Mouse (Mus musculus): ENCODE results near the gene Olfr237-ps1. TPM values are rescaled to one million over a fixed set of nuclear protein-coding genes. Genes with fewer than 3 reads are reported as not detected.
"Not testable (repeated sequence)": the region's sequence is repeated elsewhere in the genome, so short reads cannot be mapped to it uniquely, and the experiment has no call there.

The Olfr237-ps1 gene
- polyA plus RNA-seq (2015; fragmentation: Nextera tagmentation; extraction: Ambion mirVana), result not detected in 2 replicates

- H3K36me3 ChIP-seq (replicated peaks; ENCODE audit: insufficient read depth, low read length); H3K4me3 ChIP-seq (ENCODE audit: low read depth, low read length); H3K4me1 ChIP-seq (ENCODE audit: insufficient read depth); ATAC-seq; H3K9ac ChIP-seq (replicated peaks); DNase-seq; H3K27me3 ChIP-seq (ENCODE audit: insufficient read depth, low read length); H3K4me2 ChIP-seq (ENCODE audit: low read depth, low read length); H3K27ac ChIP-seq (ENCODE audit: low read depth); H3K9me3 ChIP-seq (ENCODE audit: low read length): not testable (repeated sequence)
- WGBS (ENCODE audit: insufficient replicate concordance), result 59% methylated on average over 2 of the region's 2 CpGs
Measured at GRCm38 (mm10) chr6:43146267-43146666, at the start of gene Olfr237-ps1. Gene Olfr237-ps1, plus strand, starts transcription at chr6:43146567.

GRCm38 (mm10) chr6:43106069-43106468 is 40.3 kb upstream of the Olfr237-ps1 start, which contains the start of gene Olfr441:
Gene Olfr441, plus strand, starts transcription at chr6:43106369.
- WGBS (ENCODE audit: insufficient replicate concordance), result 64% methylated on average over 1 of the region's 1 CpGs
- not testable (repeated sequence) for H3K9me3 ChIP-seq (ENCODE audit: low read length); H3K4me1 ChIP-seq (ENCODE audit: insufficient read depth); H3K36me3 ChIP-seq (replicated peaks; ENCODE audit: insufficient read depth, low read length); H3K4me3 ChIP-seq (ENCODE audit: low read depth, low read length); H3K27me3 ChIP-seq (ENCODE audit: insufficient read depth, low read length); H3K27ac ChIP-seq (ENCODE audit: low read depth); DNase-seq; H3K9ac ChIP-seq (replicated peaks); H3K4me2 ChIP-seq (ENCODE audit: low read depth, low read length); ATAC-seq

- 29% methylated on average over 1 of the region's 1 CpGs for WGBS (ENCODE audit: insufficient replicate concordance)
- Histone ChIP-seq H3K27ac (ENCODE audit: low read depth) (no peak overlapping the region), H3K9ac (replicated peaks) (no peak overlapping the region), H3K9me3 (ENCODE audit: low read length) (no peaks in the 10 kb centered on the region), H3K27me3 (ENCODE audit: insufficient read depth, low read length) (no peaks in the 10 kb centered on the region), H3K36me3 (replicated peaks; ENCODE audit: insufficient read depth, low read length) (no peaks in the 10 kb centered on the region), H3K4me3 (ENCODE audit: low read depth, low read length) (no peak overlapping the region), H3K4me2 (ENCODE audit: low read depth, low read length) (no peak overlapping the region), H3K4me1 (ENCODE audit: insufficient read depth) (no peaks in the 10 kb centered on the region)
- no peak for ATAC-seq
- no peak for DNase-seq
- no peak for TF ChIP-seq CTCF (IDR thresholded peaks at IDR 0.05; ENCODE audit: low read depth)
- no peak for TF ChIP-seq EP300 (IDR thresholded peaks at IDR 0.05; ENCODE audit: low read depth)
Measured at GRCm38 (mm10) chr6:43159502-43159901, 13.1 kb downstream of the Olfr237-ps1 start.

DNA sequence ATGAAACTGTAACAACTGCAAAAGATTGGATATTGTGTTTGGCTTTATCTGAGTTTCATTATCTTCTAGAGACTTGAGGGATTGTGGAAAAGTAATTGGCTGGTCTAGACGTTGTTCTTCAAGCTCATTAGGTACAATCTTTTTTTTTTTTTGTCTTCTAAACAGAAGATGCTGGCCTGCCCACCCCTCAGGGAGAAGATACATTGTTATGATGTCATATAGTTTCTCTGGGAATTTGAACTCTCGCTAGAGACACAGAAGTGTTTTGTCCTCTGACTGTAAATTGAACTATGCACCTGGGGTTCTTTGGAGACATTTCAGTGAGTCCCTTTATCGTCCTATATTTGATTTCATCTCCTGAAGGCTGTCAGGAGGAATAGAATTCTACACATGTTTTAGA is 16.6 kb downstream of the Olfr237-ps1 start, which contains the start of gene Olfr437:
Gene Olfr437, plus strand, starts transcription at position 301 of the 400 bp plus-strand sequence.
- WGBS (ENCODE audit: insufficient replicate concordance), result 55% methylated on average over 3 of the region's 3 CpGs
- Histone ChIP-seq H3K4me3 (ENCODE audit: low read depth, low read length) (no peak within 1 kb of the TSS), H3K27me3 (ENCODE audit: insufficient read depth, low read length) (no peaks in the 10 kb centered on the region), H3K9me3 (ENCODE audit: low read length) (no peaks in the 10 kb centered on the region), H3K9ac (replicated peaks) (no peak within 1 kb of the TSS), H3K4me1 (ENCODE audit: insufficient read depth) (no peaks in the 10 kb centered on the region), H3K4me2 (ENCODE audit: low read depth, low read length) (no peak within 1 kb of the TSS), H3K27ac (ENCODE audit: low read depth) (no peak within 1 kb of the TSS), H3K36me3 (replicated peaks; ENCODE audit: insufficient read depth, low read length) (no peaks in the 10 kb centered on the region)
- no peak for DNase-seq
- ATAC-seq, result no peak
- no peak for TF ChIP-seq EP300 (IDR thresholded peaks at IDR 0.05; ENCODE audit: low read depth)
- TF ChIP-seq CTCF (IDR thresholded peaks at IDR 0.05; ENCODE audit: low read depth), result no peak

DNA sequence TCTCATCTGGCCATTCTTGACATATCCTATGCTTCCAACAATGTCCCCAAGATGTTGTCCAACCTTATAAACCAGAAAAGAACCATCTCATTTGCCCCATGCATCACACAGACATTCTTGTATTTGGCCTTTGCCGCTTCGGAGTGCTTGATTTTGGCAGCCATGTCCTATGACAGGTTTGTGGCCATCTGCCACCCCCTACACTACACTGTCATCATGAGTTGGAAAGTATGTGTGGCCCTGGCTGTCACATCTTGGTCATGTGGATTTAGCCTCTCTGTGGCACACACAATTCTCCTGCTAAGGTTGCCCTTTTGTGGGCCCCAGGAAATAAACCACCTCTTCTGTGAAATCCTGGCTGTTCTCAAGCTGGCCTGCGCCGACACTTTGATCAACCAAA is 20.9 kb downstream of the Olfr237-ps1 start:
- DNase-seq, result no peak
- H3K4me2 ChIP-seq (ENCODE audit: low read depth, low read length), result no peak overlapping the region
- 87% methylated on average over 4 of the region's 4 CpGs for WGBS (ENCODE audit: insufficient replicate concordance)
- no peaks in the 10 kb centered on the region for H3K36me3 ChIP-seq (replicated peaks; ENCODE audit: insufficient read depth, low read length)
- H3K27me3 ChIP-seq (ENCODE audit: insufficient read depth, low read length), result no peaks in the 10 kb centered on the region
- no peak overlapping the region for H3K9ac ChIP-seq (replicated peaks)
- no peaks in the 10 kb centered on the region for H3K4me1 ChIP-seq (ENCODE audit: insufficient read depth)
- H3K9me3 ChIP-seq (ENCODE audit: low read length), result no peaks in the 10 kb centered on the region
- TF ChIP-seq CTCF (IDR thresholded peaks at IDR 0.05; ENCODE audit: low read depth), result no peak
- no peak for TF ChIP-seq EP300 (IDR thresholded peaks at IDR 0.05; ENCODE audit: low read depth)
- ATAC-seq, result no peak
- no peak overlapping the region for H3K27ac ChIP-seq (ENCODE audit: low read depth)
- H3K4me3 ChIP-seq (ENCODE audit: low read depth, low read length), result no peak overlapping the region

GRCm38 (mm10) chr6:43171840-43172239 is 25.5 kb downstream of the Olfr237-ps1 start, which contains the start of gene Olfr13:
Gene Olfr13, plus strand, starts transcription at chr6:43172140.
- DNase-seq, result no peak
- 60% methylated on average over 4 of the region's 4 CpGs for WGBS (ENCODE audit: insufficient replicate concordance)
- Histone ChIP-seq H3K27me3 (ENCODE audit: insufficient read depth, low read length) (no peaks in the 10 kb centered on the region), H3K4me1 (ENCODE audit: insufficient read depth) (no peaks in the 10 kb centered on the region), H3K36me3 (replicated peaks; ENCODE audit: insufficient read depth, low read length) (no peaks in the 10 kb centered on the region), H3K9me3 (ENCODE audit: low read length) (no peaks in the 10 kb centered on the region), H3K4me2 (ENCODE audit: low read depth, low read length) (no peak within 1 kb of the TSS), H3K27ac (ENCODE audit: low read depth) (no peak within 1 kb of the TSS), H3K4me3 (ENCODE audit: low read depth, low read length) (no peak within 1 kb of the TSS), H3K9ac (replicated peaks) (no peak within 1 kb of the TSS)
- no peak for ATAC-seq
- TF ChIP-seq EP300 (IDR thresholded peaks at IDR 0.05; ENCODE audit: low read depth), result no peak
- TF ChIP-seq CTCF (IDR thresholded peaks at IDR 0.05; ENCODE audit: low read depth), result no peak

GRCm38 (mm10) chr6:43178129-43178528 is 31.8 kb downstream of the Olfr237-ps1 start:
- Histone ChIP-seq H3K9me3 (ENCODE audit: low read length) (no peaks in the 10 kb centered on the region), H3K27me3 (ENCODE audit: insufficient read depth, low read length) (no peaks in the 10 kb centered on the region), H3K9ac (replicated peaks) (no peak overlapping the region), H3K4me1 (ENCODE audit: insufficient read depth) (no peaks in the 10 kb centered on the region), H3K27ac (ENCODE audit: low read depth) (no peak overlapping the region), H3K4me3 (ENCODE audit: low read depth, low read length) (no peak overlapping the region), H3K4me2 (ENCODE audit: low read depth, low read length) (no peak overlapping the region), H3K36me3 (replicated peaks; ENCODE audit: insufficient read depth, low read length) (no peaks in the 10 kb centered on the region)
- ATAC-seq (no peak), DNase-seq (no peak)
- whole genome bisulfite sequencing (ENCODE audit: insufficient replicate concordance), result 57% methylated on average over 1 of the region's 1 CpGs
- TF ChIP-seq CTCF (IDR thresholded peaks at IDR 0.05; ENCODE audit: low read depth) (no peak), EP300 (IDR thresholded peaks at IDR 0.05; ENCODE audit: low read depth) (no peak)
